Mouse (Mus musculus) thymus, postnatal 0 days (tissue): Measurements from ENCODE around the gene Syt17. TPM values are rescaled to one million over a fixed set of nuclear protein-coding genes. Genes with fewer than 3 reads are reported as not detected.

Source experiments
- DNase-seq: peaks from one replicate; pipeline ENCODE4 v3.0.0-alpha.2; 2015; ENCODE audit warnings: low spot score
- polyA plus RNA-seq: library from polyadenylated mRNA; unstranded; fragments of >200 nt; fragmentation: Nextera tagmentation; extraction: Ambion mirVana; gene quantifications from 2 replicates; pipeline ENCODE4 v1.2.1, GENCODE M21; 2015

Syt17 gene
- polyA plus RNA-seq, 1 experiment from 2014 or later, result 0.18 TPM

- DNase-seq, result no peak
These were observed 15.1 kb upstream of the Syt17 start for GRCm38 (mm10) chr7:118462818-118463762.

DNA sequence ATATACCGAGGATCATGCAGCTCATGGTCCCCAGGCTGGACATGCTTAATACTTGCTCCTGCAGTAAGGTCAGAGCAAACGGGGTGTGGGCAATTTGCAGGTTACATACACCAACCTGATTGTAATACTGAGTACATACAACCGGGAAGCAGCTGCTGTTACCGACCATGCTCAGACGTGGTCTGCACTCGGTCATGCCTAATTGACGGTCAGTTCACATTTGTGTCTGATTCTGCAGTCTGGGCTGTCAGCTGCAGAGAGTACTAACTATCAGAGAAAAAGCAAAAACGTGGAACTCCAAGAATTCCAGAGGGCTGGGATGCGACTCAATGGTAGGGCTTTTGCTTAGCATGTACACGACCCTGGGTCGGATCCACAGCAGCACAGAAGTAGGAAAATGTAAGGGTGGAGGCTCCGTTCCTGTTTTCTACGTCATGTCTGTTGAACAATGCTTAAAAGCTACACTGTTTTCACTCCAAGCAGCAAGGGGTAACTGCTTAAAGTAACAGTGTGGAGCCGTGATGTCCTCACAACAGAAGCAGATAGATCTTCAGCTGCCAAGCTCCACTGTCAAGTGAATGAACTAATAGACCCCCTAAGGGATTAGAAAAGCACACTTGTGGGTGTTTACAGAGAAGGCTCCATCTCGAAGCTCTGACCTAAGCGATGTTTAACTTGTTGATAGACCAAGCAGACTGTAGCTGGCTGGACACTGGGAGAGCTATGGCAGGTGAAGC, 13.5 kb upstream of the Syt17 start:
- no peak for DNase-seq

GRCm38 (mm10) chr7:118453722-118454121, 5.7 kb upstream of the Syt17 start:
- DNase-seq, result no peak

- no peak for DNase-seq
These were observed 4.9 kb upstream of the Syt17 start for GRCm38 (mm10) chr7:118452940-118453339.

DNA sequence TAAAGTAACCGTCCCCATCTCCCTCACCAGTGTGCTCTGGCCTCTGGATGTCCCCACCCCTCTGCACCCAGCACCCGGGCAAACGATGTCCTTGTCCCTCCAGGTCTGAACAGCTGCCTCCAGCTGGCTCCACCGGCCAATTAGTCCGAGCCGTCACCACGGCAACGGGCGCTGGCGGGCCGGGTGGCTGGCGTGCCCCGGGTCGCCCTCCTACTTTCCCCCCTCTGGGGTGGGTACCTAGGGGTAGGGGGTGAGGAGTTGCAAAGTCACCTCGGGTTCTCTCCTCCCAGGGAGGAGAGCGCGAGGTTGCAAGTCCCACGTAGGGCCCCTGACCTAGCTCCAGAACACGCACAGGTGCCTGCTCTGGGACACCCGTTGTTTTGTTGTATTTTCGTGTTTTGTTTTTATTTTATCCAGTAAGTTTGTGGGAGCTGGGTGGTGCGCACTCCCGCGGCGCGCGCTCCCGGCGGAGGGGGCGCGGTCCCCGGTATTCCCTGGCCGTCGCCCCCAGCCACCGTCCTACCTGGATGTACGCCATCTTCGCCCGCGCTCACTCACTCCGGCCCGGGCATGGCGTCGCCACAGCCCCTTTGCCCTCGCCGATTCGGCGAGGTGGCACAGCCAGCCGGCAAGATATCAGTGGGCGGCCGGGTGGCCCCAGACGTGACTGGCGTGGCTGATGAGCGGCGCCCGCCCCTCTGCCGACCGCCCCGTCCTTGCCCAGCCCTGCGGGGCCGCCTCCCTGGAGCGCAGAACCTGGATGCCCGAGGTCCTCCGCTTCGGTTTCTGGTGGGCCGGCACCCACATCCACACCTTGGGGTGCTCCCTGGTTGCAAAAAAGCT, 510 bp downstream of the Syt17 start:
- DNase-seq, result no peak

GRCm38 (mm10) chr7:118443895-118444485, 4.0 kb downstream of the Syt17 start:
- no peak for DNase-seq

DNA sequence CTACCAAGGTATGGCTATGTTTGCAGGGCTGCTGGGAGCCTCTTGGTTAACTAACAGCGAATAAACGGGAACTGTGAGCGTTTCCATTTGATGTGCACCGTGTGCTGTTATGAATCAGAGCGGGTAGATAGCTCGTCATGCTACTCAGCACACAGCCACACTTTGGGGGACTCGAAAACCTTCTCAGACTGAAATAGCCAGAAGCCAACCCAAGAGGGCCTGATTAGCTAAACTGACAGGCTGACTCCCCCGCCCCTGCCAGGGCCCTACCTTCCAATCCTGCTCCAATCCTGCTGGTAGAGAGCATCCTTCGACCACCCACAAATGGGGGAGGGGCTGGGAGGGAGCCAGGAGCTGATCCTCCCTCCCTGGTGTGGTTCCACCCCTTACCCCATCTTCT, 4.7 kb downstream of the Syt17 start:
- DNase-seq, result no peak

- DNase-seq, result no peak
These were observed 6.5 kb downstream of the Syt17 start for GRCm38 (mm10) chr7:118441535-118441934.

- DNase-seq, result peak; percentile 51
These were observed 10.8 kb downstream of the Syt17 start for GRCm38 (mm10) chr7:118437101-118437802.

GRCm38 (mm10) chr7:118428937-118429336, 19.1 kb downstream of the Syt17 start:
- no peak for DNase-seq

DNA sequence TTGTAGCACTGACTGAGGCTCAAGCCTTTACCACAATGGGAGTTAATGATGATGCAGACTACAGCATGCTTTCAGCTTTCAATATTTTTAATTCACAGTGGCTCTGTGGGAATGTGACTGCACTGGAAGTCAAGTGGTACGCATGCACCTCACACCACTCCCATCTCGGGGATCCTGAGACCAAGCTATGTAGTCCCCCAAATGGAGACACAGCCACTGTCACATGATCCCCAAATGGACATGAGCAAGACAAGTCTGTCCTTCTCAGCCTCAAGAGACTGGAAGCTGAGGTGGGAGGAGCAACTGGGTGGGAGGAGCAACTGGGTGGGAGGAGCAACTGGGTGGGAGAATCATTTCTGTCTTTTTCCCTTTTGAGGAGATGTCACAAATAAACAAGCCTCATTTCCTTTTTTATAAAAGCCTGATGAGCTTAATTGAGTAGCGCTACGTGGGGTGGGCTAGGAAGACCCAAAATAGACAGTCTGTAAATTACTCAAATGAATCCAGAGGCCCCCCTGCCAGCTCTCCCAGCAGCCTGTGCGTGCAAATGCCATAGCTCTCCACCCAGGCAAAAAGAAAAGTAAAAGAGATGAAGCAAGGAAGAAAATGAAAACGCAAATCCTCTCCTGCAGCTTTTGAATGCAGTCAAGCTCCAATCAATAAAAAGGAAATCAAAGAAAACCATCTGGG, 28.4 kb downstream of the Syt17 start:
- DNase-seq, result no peak

- no peak for DNase-seq
These were observed 33.8 kb downstream of the Syt17 start for GRCm38 (mm10) chr7:118414183-118414582.

DNA sequence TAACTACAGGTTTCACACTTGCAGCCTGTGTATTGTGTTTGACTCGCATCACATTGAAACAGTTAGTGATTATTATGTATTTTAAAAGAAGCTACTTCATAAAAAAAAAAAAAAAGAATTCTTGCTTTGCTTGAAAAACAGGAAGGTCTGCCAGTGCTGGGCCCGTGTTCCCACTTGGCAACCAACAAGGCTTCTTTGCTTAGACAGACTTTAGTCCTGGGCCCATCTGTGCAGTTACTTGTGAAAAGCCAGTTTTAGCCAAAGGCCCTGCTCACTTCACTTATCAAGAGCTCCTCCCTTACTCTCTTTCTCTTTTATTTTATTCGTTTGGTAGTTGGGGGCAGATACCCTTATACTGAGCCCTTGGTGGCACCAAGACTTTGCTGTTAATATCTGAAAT, 36.1 kb downstream of the Syt17 start:
- DNase-seq, result no peak

- DNase-seq, result peak; percentile 4
These were observed 38.6 kb downstream of the Syt17 start for GRCm38 (mm10) chr7:118409421-118409820.

GRCm38 (mm10) chr7:118405251-118405650, 42.8 kb downstream of the Syt17 start:
- DNase-seq, result no peak

DNA sequence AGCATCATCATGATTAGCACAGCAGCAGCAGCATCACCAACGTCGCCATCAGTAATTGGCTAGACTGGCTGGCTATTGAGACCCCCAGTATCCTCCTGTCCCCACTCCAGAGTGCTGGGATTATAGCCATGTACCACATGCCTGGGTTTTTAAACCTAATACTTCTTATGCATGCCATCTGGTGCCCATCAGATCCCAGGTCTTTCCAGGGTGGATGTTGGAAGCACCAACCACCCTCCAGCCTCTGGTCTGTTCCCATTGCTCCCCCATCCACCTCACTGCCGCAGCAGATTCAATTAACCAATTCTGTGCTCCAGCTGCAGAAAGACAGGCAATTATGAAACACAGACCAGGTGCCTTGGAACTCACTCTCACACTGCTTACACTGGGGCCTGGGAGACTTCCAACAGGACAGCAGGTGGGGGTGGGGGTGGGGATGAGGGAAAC, 45.4 kb downstream of the Syt17 start:
- no peak for DNase-seq

- no peak for DNase-seq
These were observed 46.1 kb downstream of the Syt17 start for GRCm38 (mm10) chr7:118401949-118402348.

DNA sequence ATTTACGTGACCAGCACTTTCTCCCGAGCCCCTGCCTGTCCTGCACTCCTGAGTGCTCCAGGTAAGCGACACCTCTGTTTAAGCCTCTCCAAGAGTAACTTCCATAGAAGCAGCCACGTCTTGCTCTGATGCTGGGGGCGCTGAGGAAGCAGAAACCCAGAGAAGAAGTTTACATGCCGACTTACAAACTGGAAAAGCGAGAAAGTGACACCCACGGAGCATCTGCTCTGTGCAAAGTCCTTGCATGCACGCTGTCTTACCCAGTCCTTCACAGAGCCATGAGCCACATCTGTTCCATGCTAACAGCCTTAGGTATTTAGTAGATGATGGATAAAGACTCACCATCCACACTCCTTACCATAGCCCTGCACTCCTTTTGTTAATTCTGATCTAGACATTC, 48.3 kb downstream of the Syt17 start:
- no peak for DNase-seq

- no peak for DNase-seq
These were observed 57.3 kb downstream of the Syt17 start for GRCm38 (mm10) chr7:118390705-118391104.

DNA sequence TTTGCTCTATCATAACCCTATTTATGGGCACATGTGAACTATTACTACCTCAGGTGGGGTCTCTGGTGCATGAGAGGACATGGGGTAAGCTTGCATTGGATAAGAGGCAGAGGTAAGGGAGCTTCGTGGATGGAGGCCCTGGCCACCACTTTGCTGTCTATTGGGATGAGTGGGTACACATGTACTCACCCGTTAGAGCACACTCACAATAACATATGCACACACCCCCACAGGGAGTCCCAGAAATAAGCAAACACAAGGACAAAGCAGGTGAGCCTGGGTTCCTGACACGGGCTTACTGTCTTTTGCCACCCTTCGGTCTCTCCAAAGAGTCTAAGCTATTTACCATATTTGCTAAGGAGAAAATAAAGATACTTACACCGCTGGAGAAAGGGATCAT, 67.0 kb downstream of the Syt17 start:
- DNase-seq, result no peak
